Mouse (Mus musculus) ES-CJ7 (cell line): ENCODE measurements around the gene Rbpj.

Source experiments
- DNase-seq: peaks from one replicate; pipeline ENCODE4 v3.0.0; 2011; ENCODE audit warnings: low read depth, low spot score

The Rbpj gene

GRCm38 (mm10) chr5:53465883-53466282 is at the start of gene Rbpj:
Gene Rbpj, plus strand, starts transcription at chr5:53466152.
- DNase-seq: no peak

DNA sequence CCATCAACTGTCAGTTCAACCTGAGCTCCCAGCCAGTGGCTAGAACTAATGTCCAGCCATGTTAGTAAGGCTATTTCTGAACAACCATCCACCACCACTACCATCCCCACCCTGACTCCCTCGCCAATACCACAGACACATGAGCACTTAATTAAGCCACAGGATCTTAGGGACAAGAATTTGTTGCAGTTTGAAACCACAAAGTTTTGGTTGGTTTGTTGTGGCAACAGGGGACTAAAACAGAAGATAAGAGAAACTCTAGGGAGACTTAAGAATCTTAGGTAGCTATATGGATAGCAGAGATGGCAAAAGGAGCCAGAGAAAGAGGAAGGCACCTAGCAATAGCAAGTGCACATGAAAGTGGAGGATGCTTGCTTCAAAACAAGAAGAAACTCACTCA is 45.2 kb upstream of the Rbpj start:
- DNase-seq: no peak

DNA sequence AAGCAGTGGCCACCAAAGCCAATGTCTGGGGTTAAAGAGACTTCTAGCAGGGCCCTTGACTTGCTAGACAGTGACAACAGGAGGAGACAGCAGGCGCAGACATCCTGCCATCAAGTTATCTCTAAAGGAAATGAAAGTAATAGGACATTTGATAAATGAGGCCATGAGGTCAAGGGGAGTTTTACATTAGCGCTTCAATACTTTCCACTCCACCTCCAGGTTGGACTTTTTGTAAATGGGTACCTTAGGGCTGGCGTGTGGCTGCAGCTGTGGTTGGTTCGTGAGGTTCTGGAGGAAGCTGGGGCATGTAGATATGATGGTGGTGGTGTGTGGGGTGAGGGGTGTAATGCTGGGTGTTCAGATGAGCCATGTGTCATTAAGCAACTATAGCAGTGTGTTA is 44.7 kb upstream of the Rbpj start:
- DNase-seq: no peak

- DNase-seq: no peak
Measured at GRCm38 (mm10) chr5:53427411-53427810, 38.5 kb upstream of the Rbpj start.

DNA sequence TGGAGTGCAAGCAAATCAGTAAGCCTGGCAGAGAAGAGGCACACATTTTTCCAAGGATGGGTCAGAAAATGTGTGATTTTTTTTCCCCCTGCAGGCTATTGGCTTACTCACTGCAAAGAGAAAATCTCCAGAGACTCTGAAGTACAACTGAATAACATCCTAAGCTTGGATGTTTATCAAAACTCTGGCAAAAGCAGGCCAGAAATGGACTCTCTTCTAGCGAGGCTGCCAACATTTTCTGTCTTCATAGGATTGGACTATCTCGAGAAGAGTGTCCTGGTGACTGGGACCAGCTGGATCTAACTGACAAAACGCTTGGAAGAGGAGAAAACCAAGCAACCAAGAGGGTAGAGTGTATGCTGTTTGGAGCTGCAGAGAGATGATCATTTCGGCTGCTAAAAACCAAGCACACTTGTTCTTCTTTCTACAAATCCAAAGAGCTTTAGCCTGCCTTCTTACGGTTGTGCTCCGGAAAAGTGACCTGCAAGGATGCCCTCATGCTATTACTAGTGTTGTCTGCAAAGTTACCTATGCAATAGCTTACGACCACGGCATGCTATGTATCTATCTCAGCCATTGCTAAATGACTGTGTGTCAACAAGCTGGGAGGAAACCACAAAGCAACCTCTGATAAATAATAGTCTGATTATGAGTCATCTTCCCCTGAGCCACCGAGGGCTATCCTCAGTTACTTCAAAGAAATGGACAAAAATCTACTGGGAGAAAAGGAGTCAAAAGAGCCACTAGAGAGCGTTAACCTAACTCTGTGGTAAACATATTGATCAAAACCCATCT is 36.1 kb upstream of the Rbpj start:
- DNase-seq: no peak

DNA sequence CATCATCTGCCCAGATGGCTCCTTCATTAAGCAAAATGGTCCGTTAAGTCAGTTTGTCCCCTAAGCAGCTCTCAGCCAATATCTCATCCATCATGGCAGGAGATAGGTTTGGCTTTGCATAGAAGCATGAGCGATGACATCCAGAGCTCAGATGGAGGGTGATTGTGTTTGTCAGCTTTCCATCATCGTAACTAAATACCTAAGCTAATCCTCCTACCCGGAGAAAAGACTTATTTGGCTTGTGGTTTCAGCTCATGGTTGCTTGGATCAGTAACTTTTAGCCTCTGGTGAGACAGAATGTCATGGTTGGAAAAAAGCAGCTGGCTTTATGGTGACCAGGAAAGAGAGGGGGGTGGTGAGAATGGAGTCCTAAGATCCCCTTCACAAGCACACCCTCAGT is 33.5 kb upstream of the Rbpj start:
- DNase-seq: no peak

GRCm38 (mm10) chr5:53436905-53437632 is 28.9 kb upstream of the Rbpj start:
- DNase-seq: no peak

- DNase-seq: no peak
Measured at GRCm38 (mm10) chr5:53437767-53438166, 28.2 kb upstream of the Rbpj start.

DNA sequence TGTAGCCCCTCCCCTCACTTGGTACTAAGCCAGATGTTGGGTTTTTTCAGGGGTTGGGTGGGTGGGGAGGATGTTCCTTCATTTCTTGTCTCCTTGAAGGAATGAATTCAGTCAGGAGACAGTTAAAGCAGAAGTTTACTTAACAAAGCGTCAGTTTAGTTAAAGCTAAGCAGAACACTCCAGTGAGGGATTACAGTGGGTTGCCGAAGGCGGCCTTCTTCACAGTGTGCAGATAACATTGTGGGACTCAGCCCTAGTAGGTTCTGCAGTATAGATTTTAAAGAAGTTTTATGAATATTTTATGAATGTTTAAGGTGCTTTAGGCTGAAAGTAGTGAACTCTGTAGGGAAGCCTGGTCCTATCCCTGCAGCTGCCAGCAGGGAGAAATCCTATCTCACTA is 27.7 kb upstream of the Rbpj start:
- DNase-seq: no peak

DNA sequence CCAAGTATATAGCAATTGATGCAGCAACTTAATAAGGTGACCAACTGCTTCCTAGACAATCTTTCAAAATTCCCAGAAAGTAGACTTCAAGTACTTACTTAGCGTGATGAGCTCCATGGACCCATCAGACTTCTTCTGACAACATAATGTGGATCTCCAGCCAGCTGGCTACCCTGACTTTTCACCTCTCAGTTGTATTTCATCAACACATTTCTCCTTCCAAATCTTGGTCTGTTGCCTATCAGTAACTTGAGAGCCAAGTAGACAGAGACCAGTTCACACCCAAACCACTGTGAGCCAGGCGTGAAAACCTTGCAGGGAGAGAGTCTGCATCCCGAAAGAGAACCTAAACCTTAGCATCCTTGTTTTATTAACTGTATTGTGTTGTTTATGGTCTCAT is 26.3 kb upstream of the Rbpj start:
- DNase-seq: no peak

DNA sequence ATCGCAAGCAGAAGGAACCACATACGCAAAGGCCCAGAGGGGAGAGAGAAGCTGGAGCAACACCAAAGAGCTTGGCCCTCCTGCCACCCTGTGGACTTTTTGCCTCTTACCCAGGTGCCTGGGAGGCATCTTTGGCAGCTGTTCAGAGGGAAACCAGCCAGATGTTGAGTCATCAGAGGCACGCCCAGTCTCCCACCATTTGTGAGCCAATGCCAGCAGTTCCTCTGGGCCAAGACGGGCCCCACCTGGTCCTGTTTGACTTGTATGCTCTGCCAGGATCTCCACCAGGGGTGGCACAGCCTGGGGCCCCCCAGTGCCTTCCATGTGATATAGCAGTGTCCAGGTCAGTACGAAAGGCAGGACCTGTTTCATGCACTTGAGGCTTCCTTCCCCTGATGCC is 21.9 kb upstream of the Rbpj start:
- no peak for DNase-seq

DNA sequence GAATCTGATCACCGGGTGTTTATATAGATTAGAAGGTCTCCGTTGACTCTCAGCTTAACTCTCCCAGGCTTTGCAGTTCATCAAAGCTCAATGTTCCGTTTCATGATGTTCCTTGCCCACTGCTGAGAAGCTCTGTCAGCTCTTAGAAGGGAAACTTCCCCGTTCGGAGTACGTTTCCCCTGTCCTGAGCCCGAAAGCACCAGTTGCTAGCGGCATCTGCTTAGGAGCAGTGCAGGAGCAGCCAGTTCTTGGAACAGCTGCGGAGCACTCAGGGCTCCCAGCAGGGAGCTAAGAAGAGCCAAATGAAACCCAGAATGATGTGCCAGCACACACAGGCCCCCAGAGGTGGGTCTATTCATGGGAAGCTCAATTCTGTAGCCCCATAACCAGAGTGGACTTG is 15.0 kb upstream of the Rbpj start:
- no peak for DNase-seq

DNA sequence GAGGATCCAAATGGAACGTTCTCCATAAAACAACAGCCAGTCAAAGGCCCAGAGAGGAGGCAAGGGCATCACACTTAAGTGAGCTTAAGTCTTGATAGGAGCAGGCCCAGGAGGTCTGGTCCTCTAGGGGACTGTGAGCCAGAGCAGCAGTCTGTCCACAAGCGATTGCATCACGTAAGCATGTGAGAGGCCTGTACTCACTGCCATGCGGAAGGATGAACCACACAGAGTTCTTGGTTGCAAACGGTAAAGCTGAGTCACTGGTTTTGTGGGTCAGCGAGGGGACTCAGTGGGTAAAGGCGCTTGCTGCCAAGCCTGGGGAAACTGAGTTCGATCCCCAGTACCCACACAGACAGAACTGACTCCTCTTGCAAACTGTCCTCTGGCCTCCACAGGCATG is 14.1 kb upstream of the Rbpj start:
- DNase-seq: no peak

- DNase-seq: no peak
Measured at GRCm38 (mm10) chr5:53452920-53453319, 13.0 kb upstream of the Rbpj start.

DNA sequence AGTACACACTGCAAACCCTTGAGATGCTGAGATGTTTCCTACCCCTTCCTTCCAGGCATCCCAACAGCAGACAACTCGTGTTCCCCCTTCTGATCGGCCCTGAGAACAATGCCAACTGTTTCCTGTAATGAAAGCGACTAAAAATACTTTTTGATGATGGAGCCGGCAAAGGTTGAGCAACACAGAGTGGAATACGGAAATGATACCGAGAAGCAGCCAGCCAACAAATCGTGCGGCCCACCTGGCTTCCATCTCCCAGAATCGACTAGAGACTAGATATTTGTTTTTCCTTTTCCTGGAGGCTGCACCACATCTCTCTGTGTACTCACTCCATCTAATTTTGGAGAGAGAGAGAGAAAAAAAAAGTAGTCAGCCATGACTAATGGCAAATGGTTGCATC is 11.2 kb upstream of the Rbpj start:
- DNase-seq: no peak

- DNase-seq: no peak
Measured at GRCm38 (mm10) chr5:53455459-53455858, 10.5 kb upstream of the Rbpj start.

DNA sequence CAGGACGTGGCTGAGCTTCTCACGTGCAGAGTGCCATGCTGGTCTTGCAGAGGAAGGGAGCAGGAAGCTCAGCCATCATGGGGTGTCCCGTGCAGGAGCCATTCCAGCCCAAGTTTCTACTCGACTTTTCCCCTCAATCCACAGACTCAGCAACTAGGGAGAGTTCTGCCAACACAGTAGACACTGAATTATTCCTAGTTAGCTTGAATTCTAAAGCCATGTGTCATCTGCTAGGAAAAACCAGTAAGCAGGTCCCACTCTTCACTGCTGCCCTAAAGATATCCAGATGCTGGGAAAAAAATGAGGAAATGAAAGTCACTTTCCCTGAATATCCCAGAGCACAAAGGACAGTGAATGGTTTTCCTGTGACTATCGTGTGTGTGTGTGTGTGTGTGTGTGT is 5.8 kb upstream of the Rbpj start:
- no peak for DNase-seq

DNA sequence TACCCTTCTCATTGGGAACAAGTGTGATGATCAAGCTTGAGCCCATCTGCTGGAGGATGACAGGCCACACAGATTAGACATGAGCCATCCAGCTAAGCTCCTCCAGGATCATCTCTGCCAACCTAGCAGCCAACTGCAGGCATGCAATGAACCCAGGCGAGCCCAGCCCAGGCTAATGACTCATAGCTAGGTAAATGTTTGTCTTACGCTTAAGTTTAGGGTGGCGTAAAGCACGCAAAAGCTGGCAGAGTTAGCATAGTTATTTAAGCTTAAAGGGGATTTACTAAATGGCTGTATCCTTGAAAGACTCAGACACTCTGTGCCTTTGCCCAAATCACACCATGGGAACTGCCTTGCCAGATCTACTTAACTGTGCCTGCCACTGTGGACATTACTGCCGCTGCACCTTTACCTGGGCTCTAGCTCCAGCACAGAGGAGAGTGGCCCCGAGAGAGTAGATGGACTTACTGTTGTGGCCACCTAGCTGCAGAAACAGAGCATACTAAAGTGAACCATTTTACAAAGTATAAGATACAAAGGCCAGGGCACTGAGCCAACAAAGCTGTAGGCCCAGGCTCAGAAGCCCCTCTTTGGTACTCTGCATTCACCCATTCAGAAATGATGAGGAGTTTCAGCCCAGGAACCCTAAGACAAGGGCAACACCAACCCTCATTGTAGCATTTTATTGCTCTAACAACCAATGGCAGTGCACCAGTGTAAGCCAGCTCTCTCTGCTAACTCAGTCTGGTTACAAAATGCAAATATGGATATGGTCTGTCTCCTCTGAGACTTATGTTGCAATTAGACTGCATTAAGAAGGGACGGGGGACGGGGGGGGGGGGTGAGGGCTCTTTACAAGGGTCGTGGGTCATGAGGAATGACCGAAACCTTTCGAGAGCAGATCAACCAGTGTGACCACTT is 2.6 kb upstream of the Rbpj start:
- no peak for DNase-seq

DNA sequence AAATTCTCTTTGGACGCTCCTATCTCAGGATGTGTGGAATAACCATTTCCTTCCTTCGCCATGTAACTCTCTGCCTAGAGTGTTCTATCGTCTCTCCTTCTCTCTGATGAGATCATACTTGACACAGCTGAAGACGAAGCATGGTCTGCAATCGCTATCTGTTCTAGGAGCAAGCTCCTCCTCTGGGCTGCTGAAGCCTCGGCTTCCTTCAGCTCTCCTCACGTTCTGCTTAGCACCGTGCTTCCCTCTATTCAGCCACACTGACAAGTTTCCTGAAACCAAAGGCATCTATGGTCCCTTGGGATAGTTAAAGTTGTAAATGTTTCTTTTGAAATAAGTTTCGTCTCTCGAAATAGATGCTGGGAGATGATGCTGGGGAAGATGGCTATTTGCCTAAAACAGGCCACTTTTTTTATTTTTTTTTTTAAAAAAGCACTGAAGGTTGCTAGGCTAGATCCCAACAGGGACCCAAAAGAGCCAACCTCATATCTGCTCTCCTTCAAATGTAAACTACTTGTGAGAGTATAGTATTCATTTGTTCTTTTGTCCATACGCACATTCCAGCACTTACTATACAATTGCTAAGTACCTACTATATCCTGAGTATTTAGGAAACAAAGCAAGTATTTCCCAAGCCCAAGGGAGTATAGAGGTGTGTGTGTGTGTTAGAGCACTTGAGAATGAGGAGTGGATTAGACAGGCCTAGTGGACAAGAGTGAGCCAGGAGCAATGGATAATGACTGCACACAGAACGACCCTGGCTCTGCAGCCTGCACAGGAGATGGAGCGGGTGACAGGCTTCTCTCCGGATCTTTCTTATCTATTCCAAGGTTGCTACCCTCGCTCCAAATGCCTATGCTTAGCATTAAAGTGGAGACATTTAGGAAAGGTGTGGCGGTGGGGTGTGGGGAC is 726 bp downstream of the Rbpj start:
- peak; percentile 96 for DNase-seq

GRCm38 (mm10) chr5:53467602-53468001 is 1.6 kb downstream of the Rbpj start:
- DNase-seq: peak; percentile 67

- no peak for DNase-seq
Measured at GRCm38 (mm10) chr5:53468366-53468765, 2.4 kb downstream of the Rbpj start.
